Mouse (Mus musculus) frontal cortex, postnatal 14 days (tissue): ENCODE measurements around the gene Ubap1.

Source experiments
- DNase-seq, 2 experiments: peaks; one replicate each; pipeline ENCODE4 v3.0.0; 2022; ENCODE audit warnings: low spot score in 2 of 2

The Ubap1 gene

DNA sequence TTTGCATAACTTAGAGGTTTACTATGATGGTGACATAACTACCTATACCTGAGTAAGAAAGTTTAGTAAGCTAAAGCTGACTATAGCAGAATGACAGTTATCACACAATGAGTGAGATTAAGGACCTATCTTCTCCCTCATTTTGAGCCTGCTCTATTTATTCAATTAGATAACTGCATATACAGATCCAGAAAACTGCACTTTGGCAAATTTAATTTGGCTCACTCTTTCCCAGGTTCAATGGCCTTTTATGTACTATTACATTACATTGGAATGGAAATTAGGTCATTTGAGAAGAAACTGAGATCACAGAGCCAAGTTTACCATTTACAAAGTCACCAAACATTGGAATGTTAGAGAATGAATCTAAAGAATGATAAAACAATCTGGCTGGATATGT lies 68.2 kb downstream of the Ubap1 start:
- DNase-seq = no peak

DNA sequence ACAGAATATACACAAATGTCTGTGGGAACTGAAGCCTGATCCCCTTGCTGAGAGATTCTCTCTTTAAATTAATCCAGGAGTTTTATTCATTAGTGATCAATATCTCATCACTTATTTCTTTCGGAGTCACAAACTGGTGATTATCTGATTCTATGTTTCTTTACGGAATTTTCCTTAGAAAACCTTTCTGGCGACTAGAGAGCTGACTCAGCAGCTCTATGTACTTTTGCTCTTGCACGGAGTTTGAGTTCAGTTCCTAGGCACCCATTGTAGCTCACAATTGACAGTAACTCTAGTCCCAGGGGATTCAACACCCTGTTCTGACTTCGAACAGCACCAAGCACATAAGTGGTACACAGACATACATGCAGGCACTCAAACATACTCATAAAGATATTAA lies 90.1 kb downstream of the Ubap1 start:
- no peak for DNase-seq
